Mouse (Mus musculus): ENCODE data around the gene Klhl41. TPM values are rescaled to one million over a fixed set of nuclear protein-coding genes. Genes with fewer than 3 reads are reported as not detected.
"Not testable (repeated sequence)": the region's sequence is repeated elsewhere in the genome, so short reads cannot be mapped to it uniquely, and the experiment has no call there.

Gene Klhl41
- polyA plus RNA-seq, 1 experiment from 2014 or later = 1.6 TPM

GRCm38 (mm10) chr2:69673723-69674122 lies 3.8 kb downstream of the Klhl41 start:
- Histone ChIP-seq H3K27me3 (ENCODE audit: control insufficient read depth, insufficient read depth, low read length) (no peaks in the 10 kb centered on the region), H3K9me3 (replicated peaks; ENCODE audit: control insufficient read depth, low read length) (no peaks in the 10 kb centered on the region), H3K4me1 (ENCODE audit: control insufficient read depth, insufficient read depth, low read length) (no peaks in the 10 kb centered on the region), H3K36me3 (replicated peaks; ENCODE audit: control insufficient read depth, insufficient read depth, low read depth, low read length) (no peaks in the 10 kb centered on the region), H3K4me3 (ENCODE audit: low read depth, low read length) (no peak overlapping the region), H3K27ac (replicated peaks; ENCODE audit: low read depth, low read length) (no peak overlapping the region), H3K4me2 (ENCODE audit: low read depth, low read length) (no peak overlapping the region), H3K9ac (replicated peaks; ENCODE audit: low read length) (no peak overlapping the region)
- 66% methylated on average over 5 of the region's 5 CpGs for WGBS
- ATAC-seq (replicated peaks; ENCODE audit: insufficient number of reproducible peaks, low FRiP score, low TSS enrichment, low read depth) (no peak), DNase-seq (ENCODE audit: low spot score) (no peak)

GRCm38 (mm10) chr2:69675266-69675665 lies 5.3 kb downstream of the Klhl41 start:
- WGBS = 88% methylated on average over 9 of the region's 9 CpGs
- Histone ChIP-seq H3K4me1 (ENCODE audit: control insufficient read depth, insufficient read depth, low read length) (no peaks in the 10 kb centered on the region), H3K9ac (replicated peaks; ENCODE audit: low read length) (no peak overlapping the region), H3K27ac (replicated peaks; ENCODE audit: low read depth, low read length) (no peak overlapping the region), H3K36me3 (replicated peaks; ENCODE audit: control insufficient read depth, insufficient read depth, low read depth, low read length) (no peaks in the 10 kb centered on the region), H3K4me3 (ENCODE audit: low read depth, low read length) (no peak overlapping the region), H3K27me3 (ENCODE audit: control insufficient read depth, insufficient read depth, low read length) (no peaks in the 10 kb centered on the region), H3K4me2 (ENCODE audit: low read depth, low read length) (no peak overlapping the region), H3K9me3 (replicated peaks; ENCODE audit: control insufficient read depth, low read length) (no peaks in the 10 kb centered on the region)
- DNase-seq (ENCODE audit: low spot score) (no peak), ATAC-seq (replicated peaks; ENCODE audit: insufficient number of reproducible peaks, low FRiP score, low TSS enrichment, low read depth) (no peak)

GRCm38 (mm10) chr2:69676713-69677112 lies 6.8 kb downstream of the Klhl41 start:
- no peak for DNase-seq (ENCODE audit: low spot score)
- ATAC-seq (replicated peaks; ENCODE audit: insufficient number of reproducible peaks, low FRiP score, low TSS enrichment, low read depth) = no peak
- 55% methylated on average over 2 of the region's 2 CpGs for WGBS
- H3K36me3 ChIP-seq (replicated peaks; ENCODE audit: control insufficient read depth, insufficient read depth, low read depth, low read length) = no peaks in the 10 kb centered on the region
- no peaks in the 10 kb centered on the region for H3K9me3 ChIP-seq (replicated peaks; ENCODE audit: control insufficient read depth, low read length)
- no peaks in the 10 kb centered on the region for H3K27me3 ChIP-seq (ENCODE audit: control insufficient read depth, insufficient read depth, low read length)
- no peak overlapping the region for H3K9ac ChIP-seq (replicated peaks; ENCODE audit: low read length)
- H3K27ac ChIP-seq (replicated peaks; ENCODE audit: low read depth, low read length) = no peak overlapping the region
- H3K4me2 ChIP-seq (ENCODE audit: low read depth, low read length) = no peak overlapping the region
- no peak overlapping the region for H3K4me3 ChIP-seq (ENCODE audit: low read depth, low read length)
- no peaks in the 10 kb centered on the region for H3K4me1 ChIP-seq (ENCODE audit: control insufficient read depth, insufficient read depth, low read length)

- not testable (repeated sequence) for H3K36me3 ChIP-seq (replicated peaks; ENCODE audit: control insufficient read depth, insufficient read depth, low read depth, low read length); H3K4me2 ChIP-seq (ENCODE audit: low read depth, low read length); H3K9me3 ChIP-seq (replicated peaks; ENCODE audit: control insufficient read depth, low read length); H3K4me1 ChIP-seq (ENCODE audit: control insufficient read depth, insufficient read depth, low read length); H3K4me3 ChIP-seq (ENCODE audit: low read depth, low read length); H3K9ac ChIP-seq (replicated peaks; ENCODE audit: low read length); H3K27me3 ChIP-seq (ENCODE audit: control insufficient read depth, insufficient read depth, low read length); H3K27ac ChIP-seq (replicated peaks; ENCODE audit: low read depth, low read length); DNase-seq (ENCODE audit: low spot score); ATAC-seq (replicated peaks; ENCODE audit: insufficient number of reproducible peaks, low FRiP score, low TSS enrichment, low read depth)
- WGBS = 89% methylated on average over 2 of the region's 2 CpGs
These were observed 7.3 kb downstream of the Klhl41 start for GRCm38 (mm10) chr2:69677215-69677614.

DNA sequence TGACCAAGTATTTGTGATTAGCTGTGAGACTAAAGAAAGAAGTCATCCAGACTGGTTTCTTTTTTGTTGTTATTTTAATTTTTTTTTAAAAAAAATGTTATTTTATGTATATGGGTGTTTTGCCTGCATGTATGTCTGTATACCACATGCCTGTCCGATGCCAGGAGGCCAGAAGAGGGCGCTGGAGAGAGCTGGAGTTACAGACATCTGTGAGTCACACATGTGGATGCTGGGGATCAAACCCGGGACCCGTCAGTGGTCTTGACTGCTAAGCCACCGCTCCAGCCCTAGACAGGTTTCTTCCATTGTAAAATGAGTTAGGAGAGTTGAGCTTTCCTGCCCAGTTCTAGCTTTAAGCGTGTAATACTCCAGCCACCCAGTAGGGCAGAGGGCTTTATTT lies 10.1 kb downstream of the Klhl41 start:
- Histone ChIP-seq H3K27ac (replicated peaks; ENCODE audit: low read depth, low read length) (no peak overlapping the region), H3K27me3 (ENCODE audit: control insufficient read depth, insufficient read depth, low read length) (no peaks in the 10 kb centered on the region), H3K9me3 (replicated peaks; ENCODE audit: control insufficient read depth, low read length) (no peaks in the 10 kb centered on the region), H3K36me3 (replicated peaks; ENCODE audit: control insufficient read depth, insufficient read depth, low read depth, low read length) (no peaks in the 10 kb centered on the region), H3K4me1 (ENCODE audit: control insufficient read depth, insufficient read depth, low read length) (no peaks in the 10 kb centered on the region), H3K4me2 (ENCODE audit: low read depth, low read length) (no peak overlapping the region), H3K9ac (replicated peaks; ENCODE audit: low read length) (no peak overlapping the region), H3K4me3 (ENCODE audit: low read depth, low read length) (no peak overlapping the region)
- DNase-seq (ENCODE audit: low spot score) (no peak), ATAC-seq (replicated peaks; ENCODE audit: insufficient number of reproducible peaks, low FRiP score, low TSS enrichment, low read depth) (no peak)
- 58% methylated on average over 6 of the region's 6 CpGs for WGBS

- Histone ChIP-seq H3K4me1 (ENCODE audit: control insufficient read depth, insufficient read depth, low read length) (no peaks in the 10 kb centered on the region), H3K9me3 (replicated peaks; ENCODE audit: control insufficient read depth, low read length) (no peaks in the 10 kb centered on the region), H3K27ac (replicated peaks; ENCODE audit: low read depth, low read length) (no peak overlapping the region), H3K36me3 (replicated peaks; ENCODE audit: control insufficient read depth, insufficient read depth, low read depth, low read length) (no peaks in the 10 kb centered on the region), H3K9ac (replicated peaks; ENCODE audit: low read length) (no peak overlapping the region), H3K4me2 (ENCODE audit: low read depth, low read length) (no peak overlapping the region), H3K4me3 (ENCODE audit: low read depth, low read length) (no peak overlapping the region), H3K27me3 (ENCODE audit: control insufficient read depth, insufficient read depth, low read length) (no peaks in the 10 kb centered on the region)
- no peak for DNase-seq (ENCODE audit: low spot score)
- 94% methylated on average over 4 of the region's 4 CpGs for WGBS
- ATAC-seq (replicated peaks; ENCODE audit: insufficient number of reproducible peaks, low FRiP score, low TSS enrichment, low read depth) = no peak
These were observed 12.0 kb downstream of the Klhl41 start for GRCm38 (mm10) chr2:69681931-69682330.

DNA sequence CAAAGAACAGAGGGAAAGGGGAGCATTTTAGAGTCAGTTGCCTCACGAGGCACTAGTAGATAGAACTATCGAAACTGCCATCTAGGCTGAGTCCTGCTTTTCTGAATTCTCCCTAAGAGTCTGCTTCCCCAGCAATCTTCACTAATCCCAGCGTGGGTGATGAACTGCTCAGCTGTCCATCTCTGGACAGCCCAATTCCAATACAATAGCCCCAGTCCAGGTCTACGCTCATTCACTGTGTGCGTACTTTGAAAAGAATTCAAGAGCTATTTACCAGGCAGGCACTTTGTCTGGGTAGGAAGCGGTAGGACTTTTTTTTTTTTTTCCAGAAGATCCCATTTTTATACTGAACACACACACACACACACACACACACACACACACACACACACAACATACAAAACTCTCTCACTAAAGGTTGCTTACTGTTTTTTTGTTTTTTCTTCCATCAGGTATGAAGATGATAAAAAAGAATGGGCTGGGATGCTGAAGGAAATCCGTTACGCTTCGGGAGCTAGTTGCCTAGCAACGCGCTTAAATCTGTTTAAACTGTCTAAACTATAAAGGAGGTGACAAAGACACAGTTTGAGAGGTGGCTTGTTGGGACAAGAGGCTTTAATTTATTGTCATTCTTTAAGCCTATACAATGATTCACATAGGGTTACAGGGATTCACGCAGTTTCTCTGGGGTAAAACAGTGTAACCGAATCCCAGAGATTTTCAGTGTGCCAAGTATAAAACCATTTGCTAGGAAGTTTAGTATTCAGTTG lies 13.3 kb downstream of the Klhl41 start:
- H3K27ac ChIP-seq (replicated peaks; ENCODE audit: low read depth, low read length) = no peak overlapping the region
- H3K27me3 ChIP-seq (ENCODE audit: control insufficient read depth, insufficient read depth, low read length) = no peaks in the 10 kb centered on the region
- H3K36me3 ChIP-seq (replicated peaks; ENCODE audit: control insufficient read depth, insufficient read depth, low read depth, low read length) = no peaks in the 10 kb centered on the region
- H3K4me1 ChIP-seq (ENCODE audit: control insufficient read depth, insufficient read depth, low read length) = no peaks in the 10 kb centered on the region
- 79% methylated on average over 13 of the region's 13 CpGs for WGBS
- H3K9me3 ChIP-seq (replicated peaks; ENCODE audit: control insufficient read depth, low read length) = no peaks in the 10 kb centered on the region
- no peak overlapping the region for H3K9ac ChIP-seq (replicated peaks; ENCODE audit: low read length)
- no peak overlapping the region for H3K4me3 ChIP-seq (ENCODE audit: low read depth, low read length)
- H3K4me2 ChIP-seq (ENCODE audit: low read depth, low read length) = no peak overlapping the region
- ATAC-seq (replicated peaks; ENCODE audit: insufficient number of reproducible peaks, low FRiP score, low TSS enrichment, low read depth) (no peak), DNase-seq (ENCODE audit: low spot score) (no peak)

DNA sequence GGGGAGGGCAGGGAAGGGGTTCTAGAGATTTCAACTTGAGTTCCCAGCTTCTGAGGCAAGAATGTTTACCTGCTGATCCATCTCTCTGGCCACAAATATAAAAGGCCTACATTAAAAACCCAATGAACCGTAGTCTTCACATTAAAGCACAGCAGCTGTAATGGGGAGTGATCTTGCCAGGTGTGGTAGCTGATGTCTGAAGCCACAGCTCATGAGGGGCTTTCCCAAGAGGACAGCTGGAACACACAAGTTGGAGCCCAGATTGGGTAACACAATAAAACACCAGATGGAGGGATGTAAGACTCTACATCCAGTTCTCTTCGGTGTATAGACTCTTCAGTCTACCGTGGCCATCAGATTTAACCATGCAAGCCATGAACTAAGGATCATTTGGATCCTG lies 14.6 kb downstream of the Klhl41 start:
- ATAC-seq (replicated peaks; ENCODE audit: insufficient number of reproducible peaks, low FRiP score, low TSS enrichment, low read depth) (no peak), DNase-seq (ENCODE audit: low spot score) (no peak)
- H3K9ac ChIP-seq (replicated peaks; ENCODE audit: low read length) = no peak overlapping the region
- H3K9me3 ChIP-seq (replicated peaks; ENCODE audit: control insufficient read depth, low read length) = no peaks in the 10 kb centered on the region
- H3K4me2 ChIP-seq (ENCODE audit: low read depth, low read length) = no peak overlapping the region
- no peaks in the 10 kb centered on the region for H3K27me3 ChIP-seq (ENCODE audit: control insufficient read depth, insufficient read depth, low read length)
- no peaks in the 10 kb centered on the region for H3K4me1 ChIP-seq (ENCODE audit: control insufficient read depth, insufficient read depth, low read length)
- no peaks in the 10 kb centered on the region for H3K36me3 ChIP-seq (replicated peaks; ENCODE audit: control insufficient read depth, insufficient read depth, low read depth, low read length)
- 94% methylated on average over 3 of the region's 3 CpGs for WGBS
- H3K27ac ChIP-seq (replicated peaks; ENCODE audit: low read depth, low read length) = no peak overlapping the region
- no peak overlapping the region for H3K4me3 ChIP-seq (ENCODE audit: low read depth, low read length)
